Mouse (Mus musculus): ENCODE results near the gene Tnrc6c. TPM values are rescaled to one million over a fixed set of nuclear protein-coding genes. Genes with fewer than 3 reads are reported as not detected.
A peak's percentile ranks its signal among the peaks of the same experiment; 100 is the strongest.

The Tnrc6c gene
- total RNA-seq, 2 experiments from 2014 or later = 89.8 to 90.7 TPM

GRCm38 (mm10) chr11:117666563-117666962, 12.5 kb downstream of the Tnrc6c start:
- intact Hi-C loops (cut with DNase I) = no loop called here
- no peak for DNase-seq

GRCm38 (mm10) chr11:117667152-117667551, 13.1 kb downstream of the Tnrc6c start:
- DNase-seq = no peak
- intact Hi-C loops (cut with DNase I) = no loop called here

GRCm38 (mm10) chr11:117667825-117668224, 13.7 kb downstream of the Tnrc6c start:
- peak; percentile 64 for DNase-seq
- intact Hi-C loops (cut with DNase I) = no loop called here

DNA sequence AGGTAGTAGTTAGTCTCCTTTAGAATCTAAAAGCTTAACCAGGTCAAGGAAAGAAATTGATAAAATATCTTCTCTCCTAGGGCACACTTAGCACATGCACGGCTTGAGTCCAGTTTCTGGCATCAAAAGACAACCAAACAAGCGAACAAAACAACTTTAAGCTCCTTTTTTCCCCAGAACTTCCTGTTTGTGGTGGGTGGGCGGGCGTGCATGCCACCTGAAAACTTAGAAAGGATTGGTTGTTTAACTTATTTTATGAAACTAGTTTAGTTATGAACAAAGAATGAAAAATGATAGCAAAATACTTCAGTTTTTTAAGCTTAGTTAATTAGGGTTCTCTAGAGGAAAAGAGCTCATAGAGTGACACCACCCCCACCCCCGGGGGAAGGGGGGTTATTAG, 17.5 kb downstream of the Tnrc6c start:
- intact Hi-C loops (cut with DNase I) = no loop called here

DNA sequence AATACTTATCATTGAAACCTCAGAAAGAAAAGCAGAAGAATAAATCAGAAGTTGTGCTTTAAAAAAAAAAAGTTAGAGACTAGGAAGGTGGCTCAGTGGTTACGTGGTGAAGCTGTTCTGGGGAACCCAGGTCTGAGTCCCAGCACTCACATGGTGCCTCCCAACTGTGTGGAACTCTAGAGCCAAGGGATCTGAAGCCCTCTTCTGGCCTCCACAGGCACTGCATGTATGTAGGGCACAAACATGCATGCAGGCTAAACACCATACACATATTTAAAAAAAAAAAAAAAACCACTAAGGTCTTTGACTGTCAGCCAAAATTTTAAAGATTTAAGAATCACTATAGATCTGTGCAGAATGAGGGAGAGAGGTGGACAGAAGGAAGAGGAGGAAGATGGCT, 20.4 kb downstream of the Tnrc6c start:
- DNase-seq = no peak
- intact Hi-C loops (cut with DNase I) = no loop called here

More for the DNA sequence above, 17.5 kb downstream of the Tnrc6c start:
- no peak for DNase-seq

DNA sequence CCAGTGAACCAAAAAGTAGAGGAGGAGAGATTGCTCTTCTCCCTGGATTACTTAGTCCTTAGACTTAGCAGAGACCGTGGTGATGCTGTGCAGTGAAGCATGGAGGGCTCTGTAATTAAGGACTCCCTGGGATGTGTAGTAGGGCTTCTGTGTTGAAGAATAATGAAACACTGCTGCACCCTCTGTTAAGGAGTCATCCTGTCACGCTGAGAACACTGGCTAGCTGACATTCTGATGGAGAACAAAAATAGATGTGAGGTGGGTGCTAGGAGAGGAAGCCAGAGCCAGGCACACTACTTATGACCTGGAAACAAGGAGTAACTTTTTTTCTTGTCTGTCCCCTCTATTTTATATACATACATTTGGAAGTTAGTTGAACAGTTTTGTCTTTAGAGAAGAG, 22.6 kb downstream of the Tnrc6c start:
- intact Hi-C loops (cut with DNase I) = no loop called here
- no peak for DNase-seq

DNA sequence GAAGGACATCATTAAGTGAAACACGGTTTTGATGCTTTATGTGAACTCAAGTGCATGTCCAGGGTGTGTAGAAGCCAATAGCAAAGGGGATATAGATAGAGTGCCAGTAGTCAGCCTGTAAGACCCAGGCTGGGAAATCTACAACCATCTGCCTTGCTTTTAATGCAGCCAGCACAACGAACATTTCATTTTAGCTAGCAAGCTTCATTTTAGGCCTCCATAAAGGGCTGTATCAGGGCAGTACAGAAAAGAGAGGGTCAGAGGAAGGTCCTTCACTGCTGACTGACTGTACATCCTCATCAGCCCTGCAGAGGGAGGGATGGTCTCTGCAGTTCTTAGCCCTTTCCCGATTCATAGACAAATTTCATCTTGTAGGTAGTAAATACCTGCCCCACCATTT, 23.0 kb downstream of the Tnrc6c start:
- intact Hi-C loops (cut with DNase I) = no loop called here

DNA sequence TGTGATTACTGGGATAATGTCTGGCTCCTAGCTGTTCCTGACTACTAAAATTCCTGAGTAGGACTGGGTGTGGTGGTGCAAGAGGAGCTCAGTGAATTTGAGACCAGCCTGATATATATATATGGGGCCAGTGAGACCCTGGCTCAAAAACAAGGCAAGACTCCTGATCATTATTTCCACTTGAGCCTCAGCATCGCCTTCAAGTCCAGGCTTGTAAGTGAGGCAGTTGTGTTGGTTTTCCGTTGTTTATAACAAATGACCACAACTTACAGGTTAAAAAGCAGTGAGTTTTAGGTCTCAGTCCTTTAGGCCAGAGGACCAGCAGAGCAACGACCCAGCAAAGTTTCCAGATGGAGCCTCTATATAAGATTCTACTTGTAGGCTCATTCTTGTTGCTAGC, 23.5 kb downstream of the Tnrc6c start:
- no peak for DNase-seq
- intact Hi-C loops (cut with DNase I) = no loop called here

More for the DNA sequence above, 23.0 kb downstream of the Tnrc6c start:
- DNase-seq = no peak

DNA sequence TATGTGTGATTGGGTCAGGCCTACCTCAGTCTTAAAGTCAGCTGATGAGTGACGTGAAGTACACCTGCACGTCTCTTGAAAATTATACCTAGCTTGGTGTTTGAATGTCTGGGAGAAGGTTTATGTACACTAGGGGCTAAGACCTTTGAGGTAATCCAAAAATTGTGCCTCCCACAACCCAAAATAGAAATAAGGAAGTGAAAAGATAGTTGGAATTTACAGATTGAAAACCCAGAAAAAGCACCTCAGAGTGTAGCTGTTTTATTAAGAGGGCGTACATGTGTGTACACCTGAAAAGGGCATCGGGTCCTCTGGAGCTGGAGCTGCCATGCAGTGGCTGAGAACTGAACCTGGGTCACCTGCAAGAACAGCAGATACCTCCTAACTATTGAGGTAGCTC, 24.1 kb downstream of the Tnrc6c start:
- intact Hi-C loops (cut with DNase I) = no loop called here

GRCm38 (mm10) chr11:117678740-117679139, 24.7 kb downstream of the Tnrc6c start:
- intact Hi-C loops (cut with DNase I) = no loop called here
- no peak for DNase-seq

More for the DNA sequence above, 24.1 kb downstream of the Tnrc6c start:
- DNase-seq = no peak

- intact Hi-C loops (cut with DNase I) = no loop called here
- DNase-seq = no peak
These were observed 30.6 kb downstream of the Tnrc6c start for GRCm38 (mm10) chr11:117684640-117685039.

- DNase-seq = no peak
These were observed 31.4 kb downstream of the Tnrc6c start for GRCm38 (mm10) chr11:117685461-117685860.

DNA sequence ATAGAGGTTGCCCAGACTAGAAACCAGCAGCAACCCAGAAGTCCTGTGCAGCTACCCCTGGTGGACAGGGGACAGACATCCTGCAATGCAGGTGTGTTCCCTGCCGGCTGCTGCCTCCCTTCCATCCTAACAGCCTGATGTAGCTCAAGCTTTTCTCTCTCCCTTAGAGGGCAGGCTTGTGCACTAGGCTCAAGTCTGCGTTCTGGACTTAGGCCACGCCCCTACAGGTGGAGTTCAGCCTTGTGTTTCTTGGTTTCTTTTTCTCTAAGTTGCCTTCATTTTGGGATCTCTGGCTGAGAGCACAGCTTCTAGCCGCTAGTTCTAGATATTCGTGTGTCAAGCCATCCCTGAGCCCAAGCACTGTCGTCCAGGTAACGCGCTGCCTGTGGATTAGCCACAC, 31.9 kb downstream of the Tnrc6c start:
- intact Hi-C loops (cut with DNase I) = no loop called here
- DNase-seq = no peak

More at GRCm38 (mm10) chr11:117685461-117685860, 31.4 kb downstream of the Tnrc6c start:
- intact Hi-C loops (cut with DNase I) = no loop called here

DNA sequence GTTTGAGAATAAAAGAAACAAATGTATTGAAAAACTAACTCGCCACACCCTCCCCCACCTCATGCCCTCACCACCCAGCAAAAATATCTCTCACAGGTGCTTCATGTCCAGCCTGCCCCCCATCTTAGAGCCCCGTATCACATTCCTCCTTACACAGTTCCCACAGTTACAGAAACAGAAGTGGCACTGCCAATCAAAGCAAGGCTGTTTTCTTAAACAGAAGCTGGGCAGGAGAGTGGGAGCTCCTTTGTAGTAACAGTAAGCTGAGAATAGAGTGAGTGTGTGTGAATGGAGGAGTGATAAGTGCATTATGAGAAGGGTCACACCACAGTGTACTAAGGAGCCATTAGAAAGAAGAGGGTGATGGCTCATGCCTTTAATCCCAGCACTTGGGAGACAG, 34.5 kb downstream of the Tnrc6c start:
- intact Hi-C loops (cut with DNase I) = no loop called here
- DNase-seq = no peak

DNA sequence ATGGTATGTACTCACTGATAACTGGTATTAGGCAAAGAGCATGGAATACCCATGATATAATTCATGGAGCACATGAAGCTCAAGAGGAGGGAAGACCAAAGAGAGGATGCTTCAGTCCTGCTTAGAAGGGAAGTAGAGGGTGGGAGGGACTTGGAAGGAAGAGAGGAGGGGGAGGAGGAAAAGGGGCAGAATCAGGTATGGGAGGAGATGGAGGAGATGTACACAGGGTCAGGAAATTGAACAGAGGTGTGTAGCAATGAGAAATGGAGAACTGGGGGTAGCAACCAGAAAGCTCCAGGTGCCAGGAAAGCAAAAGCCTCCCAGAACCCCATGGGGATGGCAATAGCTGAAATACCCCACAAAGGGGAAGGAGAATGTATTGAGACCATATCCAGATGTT, 37.2 kb downstream of the Tnrc6c start:
- intact Hi-C loops (cut with DNase I) = no loop called here

DNA sequence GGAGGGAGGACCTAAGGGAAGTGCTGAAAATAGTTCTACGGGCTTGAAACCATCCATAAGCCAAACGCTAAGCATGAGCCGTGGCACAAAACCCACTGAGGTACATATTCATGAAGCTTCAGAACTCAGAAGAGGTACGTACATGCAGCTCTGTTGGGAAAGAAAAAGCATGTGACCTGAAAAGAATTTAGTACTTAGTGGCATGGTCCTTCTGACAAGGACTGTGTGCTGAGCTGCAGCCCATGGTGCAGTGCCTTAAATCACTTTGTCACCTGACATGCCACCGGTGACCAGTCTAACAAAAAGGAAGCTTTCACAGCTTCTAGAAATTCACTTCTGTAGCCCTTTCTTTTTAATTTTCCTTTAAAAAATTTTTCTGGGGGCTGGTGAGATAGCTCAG, 40.0 kb downstream of the Tnrc6c start:
- intact Hi-C loops (cut with DNase I) = no loop called here
- DNase-seq = no peak

More for the DNA sequence above, 37.2 kb downstream of the Tnrc6c start:
- no peak for DNase-seq

- intact Hi-C loops (cut with DNase I) = no loop called here
- no peak for DNase-seq
These were observed 42.5 kb downstream of the Tnrc6c start for GRCm38 (mm10) chr11:117696585-117696984.

DNA sequence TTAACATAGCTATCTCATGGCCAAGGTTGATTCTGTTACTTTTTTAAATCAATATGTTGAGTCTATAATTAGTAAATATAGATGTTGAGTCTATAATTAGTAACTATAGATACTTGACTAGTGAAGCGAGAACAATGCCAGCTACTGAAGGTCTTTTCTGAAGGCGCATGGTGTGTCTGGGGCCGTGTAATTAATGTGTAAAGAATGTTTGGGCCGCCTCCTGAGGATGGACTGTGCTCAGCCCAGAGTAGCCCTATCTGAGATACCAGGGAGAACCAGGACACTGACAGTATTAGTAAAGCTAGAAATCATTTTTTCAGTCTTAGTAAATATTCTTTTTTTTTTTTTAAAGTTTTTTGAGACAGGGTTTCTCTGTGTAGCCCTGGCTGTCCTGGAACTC, 46.8 kb downstream of the Tnrc6c start:
- intact Hi-C loops (cut with DNase I) = loop anchor here (10.0 kb wide), 1 partner anchor 124 kb away; the partner anchor contains the start of genes Afmid and Tk1
- no peak for DNase-seq

DNA sequence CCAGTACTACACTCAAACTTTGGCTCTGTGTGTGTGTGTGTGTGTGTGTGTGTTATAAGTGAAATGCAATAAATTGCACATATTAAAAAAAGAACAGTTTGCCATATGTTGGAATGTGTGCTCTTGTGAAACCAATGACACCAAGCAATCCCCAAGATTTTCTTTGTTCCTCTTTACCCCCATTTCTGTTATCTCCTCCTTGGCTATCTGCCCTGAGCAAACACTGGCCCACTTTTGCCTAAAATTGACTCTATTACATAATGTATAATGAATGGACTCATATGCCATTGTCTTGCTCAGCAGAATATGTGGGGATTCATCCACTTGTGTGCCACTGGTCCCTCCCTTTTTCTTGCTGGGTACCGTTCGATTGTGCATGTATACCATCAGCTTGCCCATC, 52.2 kb downstream of the Tnrc6c start:
- intact Hi-C loops (cut with DNase I) = loop anchor here (10.0 kb wide), 1 partner anchor 119 kb away; the partner anchor contains the start of genes Afmid and Tk1
- DNase-seq = no peak

DNA sequence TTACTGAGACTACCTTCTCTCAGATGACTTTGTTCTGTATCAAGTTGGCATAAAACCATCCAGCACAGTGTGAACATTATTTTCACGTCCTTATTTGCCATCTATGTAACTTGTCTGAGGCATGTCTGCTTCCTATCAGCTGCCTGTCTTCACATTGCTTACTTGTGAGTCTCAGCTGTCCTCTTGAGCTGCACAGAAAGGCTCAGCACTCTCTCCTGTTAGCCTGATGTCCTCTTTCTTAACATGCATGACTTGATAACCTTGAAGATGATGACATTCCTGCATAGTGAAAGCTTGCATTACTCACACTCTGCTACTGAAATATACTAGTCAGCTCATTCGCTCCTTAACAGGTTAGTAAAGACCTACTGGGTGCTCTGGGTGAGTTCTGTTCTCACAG, 53.1 kb downstream of the Tnrc6c start:
- intact Hi-C loops (cut with DNase I) = loop anchor here (10.0 kb wide), 1 partner anchor 118 kb away; the partner anchor contains the start of genes Afmid and Tk1
- no peak for DNase-seq

DNA sequence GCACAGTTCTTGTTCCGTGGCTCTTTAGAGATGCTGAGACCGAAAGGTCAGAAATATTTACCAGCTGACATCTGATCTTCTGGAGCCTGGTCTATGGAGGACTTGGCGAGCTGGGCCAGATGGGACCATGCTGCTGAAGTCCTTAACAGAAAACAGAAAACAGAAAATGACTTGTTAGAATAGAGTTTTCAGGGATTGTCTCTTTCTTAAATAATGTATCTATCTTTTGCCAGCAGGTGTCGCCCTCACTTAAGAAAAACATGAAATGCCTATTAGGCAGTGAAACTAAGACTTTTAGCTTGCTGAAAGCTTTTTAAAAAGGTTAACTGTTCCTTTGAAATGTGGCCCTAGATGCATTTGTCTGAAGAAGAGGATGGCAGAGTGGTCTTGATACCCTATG, 55.2 kb downstream of the Tnrc6c start:
- intact Hi-C loops (cut with DNase I) = loop anchor here (10.0 kb wide), 1 partner anchor 115 kb away; the partner anchor contains the start of genes Afmid and Tk1
- DNase-seq = peak; percentile 56

GRCm38 (mm10) chr11:117710815-117711294, 56.8 kb downstream of the Tnrc6c start:
- no peak for DNase-seq
- intact Hi-C loops (cut with DNase I) = no loop called here

- DNase-seq = no peak
- intact Hi-C loops (cut with DNase I) = no loop called here
These were observed 58.0 kb downstream of the Tnrc6c start for GRCm38 (mm10) chr11:117712065-117712464.

Data from left cerebral cortex, postnatal 4 days (tissue).